Mouse (Mus musculus): Measurements from ENCODE around the gene Sorcs2.
"Not testable (repeated sequence)": the region's sequence is repeated elsewhere in the genome, so short reads cannot be mapped to it uniquely, and the experiment has no call there.

Gene Sorcs2

DNA sequence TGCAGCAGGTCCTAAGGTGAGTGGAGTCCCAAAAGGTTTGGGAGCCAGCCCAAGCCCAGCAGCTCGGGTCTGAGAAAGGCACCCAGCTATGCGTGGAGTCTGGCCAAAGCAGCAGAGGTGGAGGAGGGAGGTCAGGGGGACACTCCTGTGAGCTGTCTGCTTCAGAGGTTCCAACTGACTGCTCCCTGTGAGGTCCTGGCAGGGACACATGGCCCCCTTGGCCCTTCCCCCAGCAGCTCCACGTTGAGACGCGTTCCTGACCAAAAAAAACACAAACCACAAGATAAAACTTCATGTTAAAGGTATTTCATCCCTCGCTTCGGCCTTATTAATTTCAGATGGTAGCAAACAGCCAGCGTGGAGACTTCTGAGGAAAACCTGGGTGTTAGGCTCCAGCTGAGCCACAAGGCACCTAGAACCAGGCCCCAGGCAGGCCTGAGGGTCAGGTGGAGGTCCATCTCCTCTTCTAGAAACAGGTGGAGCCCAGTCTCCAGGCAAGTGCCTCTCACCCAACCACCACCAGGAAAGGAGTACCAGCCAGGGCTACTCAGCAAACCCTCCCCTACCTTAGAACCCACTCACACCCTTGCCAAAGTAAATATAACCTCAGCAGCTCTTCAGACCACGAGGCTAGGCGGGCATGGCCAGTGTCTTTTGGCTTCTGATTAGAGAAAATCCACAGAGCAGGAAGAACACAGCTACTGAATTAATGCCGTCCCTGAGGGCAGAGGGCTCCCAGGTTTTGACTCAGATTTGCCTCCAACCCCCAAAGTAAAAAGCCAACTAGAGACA lies 104.6 kb downstream of the Sorcs2 start:
- DNase-seq: no peak

GRCm38 (mm10) chr5:36292321-36292720 lies 105.6 kb downstream of the Sorcs2 start:
- DNase-seq: no peak

GRCm38 (mm10) chr5:36291191-36291590 lies 106.7 kb downstream of the Sorcs2 start:
- DNase-seq: no peak

- no peak for DNase-seq
Observed at GRCm38 (mm10) chr5:36285405-36285804, 112.5 kb downstream of the Sorcs2 start.

DNA sequence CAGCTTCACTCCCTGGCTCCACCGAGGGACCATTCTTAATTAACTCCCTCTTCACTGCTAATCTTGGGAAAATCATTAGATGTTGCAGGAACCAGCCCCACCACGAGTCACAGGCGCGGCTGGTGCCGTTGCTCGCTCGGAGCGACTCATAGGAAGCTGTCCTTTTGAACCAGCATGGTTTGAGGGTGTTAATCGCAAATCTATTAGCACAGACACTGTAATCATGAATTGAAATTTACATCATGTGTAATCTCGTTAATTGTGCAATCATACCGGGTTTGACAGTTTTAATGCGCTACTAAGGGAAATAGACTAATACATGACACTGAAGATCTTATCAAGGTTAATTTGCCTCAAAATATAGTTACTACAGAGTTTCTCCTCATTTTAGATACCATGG lies 118.0 kb downstream of the Sorcs2 start:
- DNase-seq: no peak

GRCm38 (mm10) chr5:36274684-36275394 lies 123.1 kb downstream of the Sorcs2 start:
- no peak for DNase-seq

GRCm38 (mm10) chr5:36267194-36267769 lies 130.7 kb downstream of the Sorcs2 start:
- DNase-seq: no peak

DNA sequence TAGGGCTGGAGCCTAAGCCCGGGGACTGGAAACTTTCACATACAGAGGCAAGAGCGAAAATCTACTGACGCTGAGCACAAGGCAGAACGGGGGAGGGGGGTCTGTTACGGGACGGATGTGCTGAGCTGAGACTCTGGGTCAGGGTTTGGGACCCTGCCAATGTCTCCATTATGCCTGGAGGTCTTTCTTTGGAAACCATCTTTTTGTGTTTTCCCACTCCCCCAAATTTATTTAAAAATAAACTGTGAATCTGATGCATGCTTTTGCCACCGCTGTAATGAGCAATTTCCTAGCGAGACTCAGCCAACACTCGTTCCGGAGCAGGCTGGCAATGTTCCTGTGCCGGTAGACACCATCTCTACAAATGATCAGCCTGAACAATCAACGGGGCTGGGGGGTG lies 137.1 kb downstream of the Sorcs2 start:
- DNase-seq: no peak

DNA sequence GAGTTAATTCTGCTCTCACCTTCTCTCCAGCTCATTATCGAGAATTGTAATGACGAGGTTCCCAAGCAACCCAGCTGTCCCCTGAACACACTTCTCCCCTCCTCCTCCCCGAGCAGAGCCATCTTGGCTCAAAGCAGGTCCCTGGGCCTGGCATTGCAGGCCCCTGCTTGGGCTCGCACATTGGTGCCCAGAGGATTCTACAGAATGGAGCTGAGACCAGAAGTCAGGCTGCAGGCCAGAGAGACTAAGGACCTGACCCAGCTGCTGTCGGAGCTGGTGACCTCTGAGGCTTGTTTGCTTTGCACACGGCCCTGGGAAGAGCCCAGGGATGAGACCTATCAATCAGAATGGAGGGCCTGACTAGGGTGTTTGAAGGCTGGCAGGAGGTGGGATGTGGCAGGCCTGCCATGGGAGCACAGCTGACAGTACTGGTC lies 138.2 kb downstream of the Sorcs2 start:
- DNase-seq: no peak

GRCm38 (mm10) chr5:36258387-36259181 lies 139.4 kb downstream of the Sorcs2 start:
- DNase-seq: no peak

GRCm38 (mm10) chr5:36257008-36257407 lies 140.9 kb downstream of the Sorcs2 start:
- DNase-seq: no peak

DNA sequence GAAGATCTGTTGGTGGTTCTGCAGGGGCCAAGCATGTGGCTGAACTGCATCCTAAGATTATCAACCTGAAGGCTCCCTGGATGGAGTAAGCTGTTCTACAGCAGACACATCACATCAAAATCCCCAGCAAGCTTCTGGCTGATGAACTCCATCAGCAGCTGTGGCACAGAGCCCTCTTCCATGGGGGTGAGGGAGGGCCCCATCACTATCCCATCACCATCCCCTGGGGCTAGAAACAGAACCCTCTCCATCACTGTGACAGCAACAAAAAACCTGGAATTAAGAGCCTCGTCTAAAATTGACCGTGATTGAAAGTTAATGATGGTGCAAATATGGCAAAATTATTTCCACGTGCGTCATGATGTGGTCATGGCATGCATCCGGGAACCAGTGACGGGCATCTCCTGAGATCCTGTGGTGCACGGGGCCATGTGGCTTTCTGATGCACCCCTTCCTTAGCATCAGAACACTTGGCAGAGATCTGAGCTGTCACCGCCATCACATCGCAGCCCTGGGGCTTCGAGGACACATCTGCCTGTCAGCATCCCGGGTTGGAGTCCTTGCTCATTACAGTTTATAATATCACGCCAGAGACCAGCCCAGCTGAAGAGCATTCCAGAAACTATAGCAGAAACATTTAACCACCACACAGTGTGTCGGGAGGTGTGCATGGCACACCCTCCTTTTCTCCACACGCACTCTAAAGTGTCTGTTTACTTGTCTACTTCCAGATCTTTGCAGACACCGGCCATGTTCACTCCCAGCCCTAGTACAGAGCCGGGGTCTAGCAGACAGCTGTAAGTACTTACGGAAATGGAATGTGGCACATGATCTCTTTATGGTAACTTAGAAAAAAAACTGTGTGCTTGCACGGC lies 143.1 kb downstream of the Sorcs2 start:
- no peak for DNase-seq

GRCm38 (mm10) chr5:36252746-36253504 lies 145.0 kb downstream of the Sorcs2 start:
- no peak for DNase-seq

GRCm38 (mm10) chr5:36248022-36248421 lies 149.9 kb downstream of the Sorcs2 start:
- DNase-seq: no peak

DNA sequence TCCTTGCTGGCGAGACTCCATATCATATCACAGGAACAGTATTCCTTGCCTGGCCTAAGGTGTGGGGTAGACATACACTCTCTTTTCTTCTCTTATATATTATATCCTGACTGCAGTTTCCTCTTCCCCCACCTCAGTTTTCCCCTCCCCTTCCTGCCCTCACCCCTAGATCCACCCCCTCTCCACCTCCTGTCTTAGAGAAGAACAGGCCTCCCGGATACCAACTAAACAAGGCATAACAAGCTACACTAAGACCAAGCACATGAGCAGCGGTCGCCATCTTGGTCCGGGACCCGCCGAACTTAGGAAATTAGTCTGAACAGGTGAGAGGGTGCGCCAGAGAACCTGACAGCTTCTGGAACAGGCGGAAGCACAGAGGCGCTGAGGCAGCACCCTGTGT lies 160.4 kb downstream of the Sorcs2 start:
- DNase-seq: not testable (repeated sequence)

GRCm38 (mm10) chr5:36230301-36230780 lies 167.6 kb downstream of the Sorcs2 start:
- DNase-seq: no peak

DNA sequence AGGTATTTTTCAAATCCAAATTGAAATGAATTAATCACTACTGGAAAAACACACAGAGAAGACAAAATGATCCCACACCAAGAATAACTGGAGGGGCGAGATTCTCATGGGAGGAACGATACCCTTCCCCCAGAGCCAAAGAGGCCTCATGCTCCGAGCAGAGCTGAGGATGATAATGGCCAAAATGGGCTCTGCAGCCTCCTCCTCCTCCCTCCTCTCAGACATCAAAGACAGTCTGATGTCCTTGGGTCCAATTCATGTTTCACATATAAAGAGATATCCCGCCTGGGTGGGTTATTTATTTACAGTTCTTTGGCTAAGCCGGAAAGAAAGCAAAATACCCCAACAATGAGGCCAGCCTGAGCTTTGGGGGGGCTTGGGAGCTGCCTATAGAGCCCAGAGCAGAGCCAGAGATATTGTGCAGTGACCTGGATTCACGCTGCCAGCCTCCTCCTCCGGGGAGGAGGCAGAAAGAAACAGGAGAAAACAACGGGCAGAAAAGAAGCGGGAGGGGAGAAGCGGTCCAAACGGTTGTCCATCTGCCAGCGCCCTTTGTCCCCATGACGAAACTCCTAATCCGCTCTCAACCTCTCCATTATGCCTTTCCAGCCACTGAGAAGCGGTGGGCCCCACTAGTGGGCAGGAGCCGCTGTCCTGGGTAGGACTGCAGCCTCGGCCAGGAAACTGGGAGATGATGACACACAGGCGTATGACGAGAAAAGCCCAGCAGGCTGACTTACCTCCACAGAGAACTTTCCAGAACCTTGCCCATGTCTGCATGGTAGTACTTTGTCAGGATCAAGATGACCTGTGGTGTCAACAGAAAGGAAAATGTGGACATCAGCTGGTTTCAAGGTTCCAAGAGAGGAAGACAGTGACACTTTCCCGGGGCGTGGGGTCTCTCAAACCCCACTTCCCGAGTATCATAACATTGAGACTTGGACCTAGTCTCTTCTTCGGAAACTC lies 169.3 kb downstream of the Sorcs2 start:
- no peak for DNase-seq

DNA sequence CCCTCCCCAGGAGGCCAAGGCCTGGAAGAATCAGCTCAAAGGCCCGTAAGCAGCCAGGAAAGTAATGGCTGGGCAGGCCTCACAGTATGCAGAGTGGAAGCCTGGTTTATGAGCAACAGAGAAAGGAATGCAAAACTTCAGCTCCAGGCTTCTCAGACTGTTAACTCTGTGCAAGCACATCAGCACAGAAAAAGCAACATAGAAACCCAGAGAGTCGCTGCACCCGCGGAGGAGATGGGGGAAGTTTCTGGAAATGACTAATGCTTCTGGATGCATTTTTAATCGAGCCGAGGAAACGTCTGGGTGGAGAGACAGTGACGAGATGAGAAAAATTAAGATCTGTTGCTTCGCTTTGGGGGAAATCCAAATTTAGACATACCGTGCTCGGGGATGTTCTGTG lies 171.6 kb downstream of the Sorcs2 start:
- no peak for DNase-seq

DNA sequence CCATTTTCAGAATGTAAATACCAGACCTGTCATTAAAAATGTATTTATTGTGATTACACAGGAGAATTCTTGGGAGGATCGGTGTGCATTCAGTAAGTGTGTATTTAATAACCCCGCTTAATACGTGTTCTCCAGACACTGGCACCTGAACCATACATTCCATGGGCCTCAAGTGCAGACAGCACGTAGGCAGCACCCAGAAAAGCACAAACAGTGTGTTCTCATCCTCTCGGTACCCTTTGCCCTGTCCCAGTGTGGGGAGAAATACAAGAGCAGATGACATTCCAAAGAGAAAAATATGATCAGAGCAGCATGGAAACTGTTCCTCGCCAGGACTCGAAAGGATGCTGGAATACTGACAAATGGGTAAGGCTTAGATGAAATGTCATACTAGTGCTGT lies 172.1 kb downstream of the Sorcs2 start:
- DNase-seq: no peak

DNA sequence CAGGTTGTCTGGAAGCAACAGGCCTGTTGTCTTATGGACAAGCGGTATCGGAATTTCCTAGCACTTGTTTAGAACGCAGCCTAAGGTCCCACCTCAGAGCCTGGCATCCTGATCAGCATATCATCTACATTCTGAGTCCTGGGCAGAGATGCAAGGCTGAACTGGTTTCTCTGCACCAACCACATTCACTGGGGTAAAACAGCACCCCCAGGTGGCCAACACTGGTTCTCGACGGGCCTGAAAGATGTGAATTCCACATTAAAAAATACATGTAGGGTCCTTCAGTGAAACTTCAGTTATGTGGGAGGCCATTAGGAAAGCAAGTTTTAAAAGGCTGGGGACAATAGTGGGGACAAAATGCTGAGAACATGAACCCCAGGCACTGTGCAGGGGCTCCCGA lies 174.2 kb downstream of the Sorcs2 start:
- DNase-seq: peak; percentile 26

Data from cerebellum, adult 9-10 months (tissue).